Mouse (Mus musculus) layer of hippocampus, adult 2 months (tissue): ENCODE data around the gene Aanat. TPM values are rescaled to one million over a fixed set of nuclear protein-coding genes. Genes with fewer than 3 reads are reported as not detected.

ENCODE experiments used
- DNase-seq, 2 experiments: peaks; one replicate each; pipeline ENCODE4 v3.0.0; 2022; ENCODE audit warnings: low spot score in 2 of 2
- H3K27ac ChIP-seq: fragments of 200-600 bp; 2 replicates; pipeline ENCODE4 v1.8.1; 2022
- H3K4me3 ChIP-seq: fragments of 200-600 bp; 2 replicates; pipeline ENCODE4 v1.8.1; 2022; ENCODE audit warnings: mild to moderate bottlenecking
- CTCF ChIP-seq: fragments of 200-600 bp; conservative IDR thresholded peaks from 2 replicates; pipeline ENCODE4 v1.8.1; 2022; ENCODE audit warnings: antibody characterized with exemption, mild to moderate bottlenecking, moderate library complexity
- total RNA-seq, 2 experiments: library from RNA; stranded (reverse); gene quantifications; 2 replicates each; pipeline ENCODE4 v1.2.3; 2021

Aanat gene
- total RNA-seq, 2 experiments from 2014 or later: 0.27 to 1.2 TPM

- peak in 1 of 2 experiments; percentile 50 for DNase-seq
- no peak for TF ChIP-seq CTCF
- Histone ChIP-seq H3K27ac (peak overlapping the region; percentile 92), H3K4me3 (peak overlapping the region; percentile 89)
These were observed 5.4 kb upstream of the Aanat start for GRCm38 (mm10) chr11:116580711-116581375.

GRCm38 (mm10) chr11:116581376-116581814 is 4.8 kb upstream of the Aanat start, which contains the start of gene Ube2o:
Gene Ube2o, minus strand, starts transcription at chr11:116581447.
- Histone ChIP-seq H3K4me3 (peak within 1 kb of the TSS; percentile 89), H3K27ac (peak within 1 kb of the TSS; percentile 92)
- DNase-seq: peak; percentile 86 to 89
- TF ChIP-seq CTCF: peak; percentile 71

GRCm38 (mm10) chr11:116585682-116586081 is 550 bp upstream of the Aanat start:
- TF ChIP-seq CTCF: no peak
- Histone ChIP-seq H3K4me3 (no peak overlapping the region), H3K27ac (no peak overlapping the region)
- DNase-seq: no peak

GRCm38 (mm10) chr11:116586801-116587631 is 784 bp downstream of the Aanat start:
- DNase-seq: peak in 1 of 2 experiments; percentile 72
- H3K27ac ChIP-seq: no peak overlapping the region
- peak; percentile 100 for TF ChIP-seq CTCF
- H3K4me3 ChIP-seq: no peak overlapping the region; the same call in 1 of the 2 replicates

GRCm38 (mm10) chr11:116589020-116589531 is 2.8 kb downstream of the Aanat start:
- TF ChIP-seq CTCF: no peak
- DNase-seq: no peak
- no peak overlapping the region for H3K4me3 ChIP-seq
- no peak overlapping the region for H3K27ac ChIP-seq

GRCm38 (mm10) chr11:116589574-116589973 is 3.3 kb downstream of the Aanat start:
- no peak overlapping the region for H3K4me3 ChIP-seq
- TF ChIP-seq CTCF: no peak
- DNase-seq: no peak
- no peak overlapping the region for H3K27ac ChIP-seq

- H3K27ac ChIP-seq: no peak overlapping the region
- no peak overlapping the region for H3K4me3 ChIP-seq
- no peak for DNase-seq
- TF ChIP-seq CTCF: no peak
These were observed 5.4 kb downstream of the Aanat start for GRCm38 (mm10) chr11:116591621-116592020.

- H3K4me3 ChIP-seq: no peak overlapping the region
- no peak overlapping the region for H3K27ac ChIP-seq
- peak; percentile 90 to 98 for DNase-seq
- peak; percentile 99 for TF ChIP-seq CTCF
These were observed 6.2 kb downstream of the Aanat start for GRCm38 (mm10) chr11:116592428-116592827.

GRCm38 (mm10) chr11:116593345-116593744 is 7.1 kb downstream of the Aanat start:
- Histone ChIP-seq H3K27ac (no peak overlapping the region), H3K4me3 (no peak overlapping the region)
- DNase-seq: no peak
- TF ChIP-seq CTCF: no peak

GRCm38 (mm10) chr11:116596766-116597165 is 10.5 kb downstream of the Aanat start:
- Histone ChIP-seq H3K4me3 (no peak overlapping the region), H3K27ac (no peak overlapping the region)
- no peak for DNase-seq
- TF ChIP-seq CTCF: no peak

- no peak for DNase-seq
- no peak for TF ChIP-seq CTCF
- Histone ChIP-seq H3K4me3 (no peak overlapping the region), H3K27ac (no peak overlapping the region)
These were observed 12.0 kb downstream of the Aanat start for GRCm38 (mm10) chr11:116598193-116598592.

- Histone ChIP-seq H3K27ac (no peak overlapping the region), H3K4me3 (no peak overlapping the region)
- TF ChIP-seq CTCF: no peak
- no peak for DNase-seq
These were observed 13.0 kb downstream of the Aanat start for GRCm38 (mm10) chr11:116599230-116599629.

- no peak for DNase-seq
- H3K27ac ChIP-seq: no peak overlapping the region
- H3K4me3 ChIP-seq: no peak overlapping the region
- TF ChIP-seq CTCF: no peak
These were observed 14.9 kb downstream of the Aanat start for GRCm38 (mm10) chr11:116601166-116601565.
